Mouse (Mus musculus): ENCODE results near the gene Cmtm8. TPM values are rescaled to one million over a fixed set of nuclear protein-coding genes. Genes with fewer than 3 reads are reported as not detected.

Gene Cmtm8
- total RNA-seq (2017): 7.2 and 9.0 TPM in 2 replicates

DNA sequence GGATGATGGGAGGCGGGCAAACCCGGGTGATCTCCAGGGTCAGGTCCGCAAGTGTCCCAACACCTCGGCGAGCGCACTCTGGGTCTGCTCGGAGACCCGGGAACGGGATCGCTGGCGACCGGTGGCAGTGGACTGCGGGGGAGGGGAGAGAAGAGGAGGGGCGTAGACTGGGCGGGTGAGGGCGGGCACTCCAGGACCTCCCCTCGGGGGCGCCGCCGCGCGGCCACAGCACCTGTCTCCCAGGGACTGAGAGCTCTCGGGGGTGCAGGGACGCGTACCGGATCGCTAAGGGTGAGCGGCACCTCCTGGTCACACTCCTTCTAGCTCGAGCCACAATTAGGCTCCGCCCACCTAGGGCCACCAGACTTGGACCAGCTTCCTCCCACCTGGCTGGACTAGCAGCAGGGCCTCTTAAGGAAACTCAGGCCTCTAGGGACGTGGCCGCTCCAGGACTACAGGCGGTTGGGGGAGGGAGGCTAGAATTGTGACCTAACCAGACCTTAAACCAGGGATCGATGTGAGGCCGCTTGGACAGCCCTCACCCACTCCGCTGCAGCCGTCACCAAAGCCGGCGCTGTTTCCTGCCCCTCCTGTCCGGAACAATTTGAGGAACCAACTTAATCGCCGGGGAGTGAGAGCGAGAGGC is at the start of gene Cmtm8:
TSS of gene Cmtm8 (minus strand) at position 140 of the 646 bp plus-strand sequence.
- ATAC-seq (replicated peaks in 1 of 2; ENCODE audit: insufficient read depth in 1 of 2, low FRiP score in 2 of 2, low TSS enrichment in 1 of 2, low read depth in 1 of 2, poor library complexity in 2 of 2, severe bottlenecking in 2 of 2): peak; percentile 87 to 91

GRCm38 (mm10) chr9:114892974-114893373 is 49.0 kb upstream of the Cmtm8 start:
- ATAC-seq (replicated peaks in 1 of 2; ENCODE audit: insufficient read depth in 1 of 2, low FRiP score in 2 of 2, low TSS enrichment in 1 of 2, low read depth in 1 of 2, poor library complexity in 2 of 2, severe bottlenecking in 2 of 2): no peak

DNA sequence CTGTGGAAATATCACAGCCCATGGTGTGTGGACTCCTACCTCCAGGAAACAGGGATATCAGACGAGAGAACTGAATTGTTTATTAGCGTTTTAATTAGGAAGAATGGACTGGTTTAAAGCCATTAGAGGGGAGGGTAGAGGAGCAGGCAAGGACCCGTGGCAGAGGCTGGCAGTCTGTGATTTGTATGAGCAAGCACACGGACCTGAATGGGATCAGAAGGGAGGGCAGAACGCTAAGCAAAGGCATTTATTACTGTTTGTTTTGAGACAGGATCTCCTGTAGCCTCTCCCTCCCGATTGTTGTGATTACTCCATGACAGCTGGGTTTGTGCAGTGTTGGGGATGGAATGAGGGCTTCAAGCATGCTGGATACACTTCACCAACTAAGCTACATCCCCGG is 46.4 kb upstream of the Cmtm8 start:
- no peak for ATAC-seq (replicated peaks in 1 of 2; ENCODE audit: insufficient read depth in 1 of 2, low FRiP score in 2 of 2, low TSS enrichment in 1 of 2, low read depth in 1 of 2, poor library complexity in 2 of 2, severe bottlenecking in 2 of 2)

DNA sequence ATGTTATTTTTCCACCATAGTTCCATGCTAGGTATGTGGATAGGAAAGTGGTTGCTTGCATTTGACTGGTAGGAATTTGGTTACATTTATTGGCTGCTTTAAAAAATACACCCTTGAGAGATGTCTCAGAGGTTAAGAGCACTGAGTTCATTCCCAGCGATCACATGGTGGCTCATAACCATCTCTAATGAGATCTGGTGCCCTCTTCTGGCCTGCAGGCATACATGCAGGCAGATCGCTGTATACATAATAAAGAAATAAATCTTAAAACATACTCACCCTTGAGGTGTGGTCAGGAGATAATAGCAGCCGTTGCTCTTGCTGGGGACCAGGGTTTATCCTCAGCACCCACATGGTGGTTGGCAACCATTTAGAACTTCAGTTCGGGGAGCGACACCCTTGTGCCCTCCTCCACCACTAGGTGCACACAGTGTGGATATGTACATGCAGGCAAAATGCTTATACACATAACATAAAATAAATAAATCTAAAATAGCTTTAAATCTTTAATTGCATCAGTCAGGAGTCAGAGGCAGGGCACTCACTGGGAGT is 45.0 kb upstream of the Cmtm8 start:
- ATAC-seq (replicated peaks in 1 of 2; ENCODE audit: insufficient read depth in 1 of 2, low FRiP score in 2 of 2, low TSS enrichment in 1 of 2, low read depth in 1 of 2, poor library complexity in 2 of 2, severe bottlenecking in 2 of 2): no peak

- no peak; a peak in 2 of 4 replicates for ATAC-seq (replicated peaks in 1 of 2; ENCODE audit: insufficient read depth in 1 of 2, low FRiP score in 2 of 2, low TSS enrichment in 1 of 2, low read depth in 1 of 2, poor library complexity in 2 of 2, severe bottlenecking in 2 of 2)
These were observed 43.7 kb upstream of the Cmtm8 start for GRCm38 (mm10) chr9:114887699-114888098.

- ATAC-seq (replicated peaks in 1 of 2; ENCODE audit: insufficient read depth in 1 of 2, low FRiP score in 2 of 2, low TSS enrichment in 1 of 2, low read depth in 1 of 2, poor library complexity in 2 of 2, severe bottlenecking in 2 of 2): no peak
These were observed 42.2 kb upstream of the Cmtm8 start for GRCm38 (mm10) chr9:114885991-114886662.

GRCm38 (mm10) chr9:114885564-114885963 is 41.6 kb upstream of the Cmtm8 start:
- no peak for ATAC-seq (replicated peaks in 1 of 2; ENCODE audit: insufficient read depth in 1 of 2, low FRiP score in 2 of 2, low TSS enrichment in 1 of 2, low read depth in 1 of 2, poor library complexity in 2 of 2, severe bottlenecking in 2 of 2)

- ATAC-seq (replicated peaks in 1 of 2; ENCODE audit: insufficient read depth in 1 of 2, low FRiP score in 2 of 2, low TSS enrichment in 1 of 2, low read depth in 1 of 2, poor library complexity in 2 of 2, severe bottlenecking in 2 of 2): no peak
These were observed 38.0 kb upstream of the Cmtm8 start for GRCm38 (mm10) chr9:114881977-114882376.

- no peak for ATAC-seq (replicated peaks in 1 of 2; ENCODE audit: insufficient read depth in 1 of 2, low FRiP score in 2 of 2, low TSS enrichment in 1 of 2, low read depth in 1 of 2, poor library complexity in 2 of 2, severe bottlenecking in 2 of 2)
These were observed 11.4 kb upstream of the Cmtm8 start for GRCm38 (mm10) chr9:114855327-114855726.

DNA sequence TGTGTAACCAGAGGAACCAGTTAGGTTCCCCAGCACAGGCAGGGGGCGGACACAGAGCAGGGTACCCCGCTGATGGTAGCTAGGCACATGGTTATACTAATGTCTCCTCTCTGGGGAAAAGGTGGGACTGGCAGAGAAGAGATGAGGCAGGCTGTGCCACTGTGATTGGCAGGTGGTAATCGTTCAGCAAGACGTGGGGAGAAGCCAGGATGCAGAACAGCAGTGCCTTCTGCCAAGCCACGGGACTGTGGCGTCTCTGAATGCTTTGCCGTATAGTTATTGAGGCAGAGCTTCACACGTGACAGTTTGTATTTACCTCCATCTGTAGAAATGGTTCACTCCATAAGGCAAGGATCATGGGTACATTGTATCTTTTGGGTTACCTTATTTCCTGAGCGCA is 10.7 kb upstream of the Cmtm8 start:
- no peak for ATAC-seq (replicated peaks in 1 of 2; ENCODE audit: insufficient read depth in 1 of 2, low FRiP score in 2 of 2, low TSS enrichment in 1 of 2, low read depth in 1 of 2, poor library complexity in 2 of 2, severe bottlenecking in 2 of 2)

- ATAC-seq (replicated peaks in 1 of 2; ENCODE audit: insufficient read depth in 1 of 2, low FRiP score in 2 of 2, low TSS enrichment in 1 of 2, low read depth in 1 of 2, poor library complexity in 2 of 2, severe bottlenecking in 2 of 2): no peak
These were observed 9.4 kb upstream of the Cmtm8 start for GRCm38 (mm10) chr9:114853336-114853735.

GRCm38 (mm10) chr9:114851419-114852190 is 7.6 kb upstream of the Cmtm8 start:
- ATAC-seq (replicated peaks in 1 of 2; ENCODE audit: insufficient read depth in 1 of 2, low FRiP score in 2 of 2, low TSS enrichment in 1 of 2, low read depth in 1 of 2, poor library complexity in 2 of 2, severe bottlenecking in 2 of 2): peak; percentile 39 to 46; a peak in 1 of 4 replicates

DNA sequence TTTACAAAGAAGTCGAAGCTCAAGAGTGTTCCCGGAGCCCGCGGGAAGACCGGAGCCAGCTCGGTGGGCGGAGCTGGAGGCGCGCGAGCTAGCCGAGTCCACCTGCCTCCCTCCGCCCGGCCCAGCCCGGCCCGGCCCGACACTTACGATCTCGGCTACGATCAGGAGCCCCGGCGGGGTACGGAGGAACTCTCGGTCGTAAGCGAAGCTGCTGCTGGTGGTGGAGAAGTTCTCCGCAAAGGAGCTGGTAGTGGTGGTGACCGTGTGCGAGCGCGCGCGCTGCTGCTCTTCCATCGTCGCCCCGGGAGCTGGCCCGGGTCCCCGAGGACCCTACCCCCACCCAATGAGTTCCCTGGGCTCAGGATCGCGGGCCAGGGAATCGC is 331 bp downstream of the Cmtm8 start:
- peak; percentile 46 to 61 for ATAC-seq (replicated peaks in 1 of 2; ENCODE audit: insufficient read depth in 1 of 2, low FRiP score in 2 of 2, low TSS enrichment in 1 of 2, low read depth in 1 of 2, poor library complexity in 2 of 2, severe bottlenecking in 2 of 2)

DNA sequence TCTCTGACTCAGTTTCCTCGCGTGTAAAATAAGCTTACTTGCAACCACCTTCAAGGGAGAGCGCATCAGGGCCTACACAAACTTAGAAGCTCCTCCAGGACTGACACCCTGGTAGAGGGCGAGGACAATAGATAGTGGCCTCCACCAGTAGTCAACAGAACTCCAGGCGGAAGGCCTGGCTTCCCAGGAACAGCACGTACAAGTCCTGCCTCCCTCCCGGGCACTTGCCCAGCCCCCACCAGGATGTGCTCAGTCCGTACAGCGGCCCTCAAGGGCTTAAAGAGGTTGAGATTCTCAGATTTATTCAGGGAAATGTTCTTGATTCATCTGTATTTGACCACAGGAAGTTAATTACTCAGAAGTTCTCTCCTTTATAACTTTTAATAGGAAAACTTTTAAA is 1.1 kb downstream of the Cmtm8 start:
- ATAC-seq (replicated peaks in 1 of 2; ENCODE audit: insufficient read depth in 1 of 2, low FRiP score in 2 of 2, low TSS enrichment in 1 of 2, low read depth in 1 of 2, poor library complexity in 2 of 2, severe bottlenecking in 2 of 2): no peak

DNA sequence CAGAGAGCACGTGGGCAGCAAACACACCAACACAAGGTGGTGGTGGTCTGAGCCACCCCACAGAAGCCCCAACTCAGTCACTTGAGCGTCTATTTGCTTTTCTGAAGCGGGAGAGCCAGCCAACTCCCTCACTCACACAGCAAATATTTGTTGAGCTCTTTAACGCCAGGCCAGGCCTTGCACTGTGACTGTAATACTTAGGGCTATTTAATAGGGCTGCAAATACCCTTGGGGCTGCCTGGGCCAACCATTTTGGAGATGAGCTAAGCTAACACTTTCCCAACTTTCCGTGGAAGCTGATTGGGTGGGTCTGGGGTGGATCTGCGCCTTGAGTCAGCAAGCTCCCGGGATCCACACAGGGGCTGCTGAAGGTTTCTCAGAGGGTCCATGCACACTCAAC is 1.7 kb downstream of the Cmtm8 start:
- ATAC-seq (replicated peaks in 1 of 2; ENCODE audit: insufficient read depth in 1 of 2, low FRiP score in 2 of 2, low TSS enrichment in 1 of 2, low read depth in 1 of 2, poor library complexity in 2 of 2, severe bottlenecking in 2 of 2): no peak

DNA sequence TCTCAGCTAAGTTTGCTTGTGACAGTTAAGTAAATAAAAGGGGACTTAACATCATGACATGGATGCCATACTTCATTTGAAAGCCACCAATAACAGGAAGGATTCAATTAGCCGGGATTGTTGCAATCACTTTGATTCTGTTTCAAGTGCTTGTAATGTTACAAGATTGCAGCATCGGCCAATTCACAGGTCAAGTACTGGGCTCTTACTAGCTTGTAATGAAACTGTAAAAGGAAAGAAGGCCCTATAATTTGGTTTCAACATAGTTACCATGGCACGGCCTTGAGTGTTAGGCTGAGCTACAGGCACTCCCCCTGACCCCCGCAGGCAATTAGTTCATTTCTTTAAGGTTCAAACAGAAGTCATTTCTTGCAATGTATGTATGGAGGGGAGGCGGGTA is 5.1 kb downstream of the Cmtm8 start:
- no peak for ATAC-seq (replicated peaks in 1 of 2; ENCODE audit: insufficient read depth in 1 of 2, low FRiP score in 2 of 2, low TSS enrichment in 1 of 2, low read depth in 1 of 2, poor library complexity in 2 of 2, severe bottlenecking in 2 of 2)

GRCm38 (mm10) chr9:114831527-114831926 is 12.4 kb downstream of the Cmtm8 start:
- no peak for ATAC-seq (replicated peaks in 1 of 2; ENCODE audit: insufficient read depth in 1 of 2, low FRiP score in 2 of 2, low TSS enrichment in 1 of 2, low read depth in 1 of 2, poor library complexity in 2 of 2, severe bottlenecking in 2 of 2)

- ATAC-seq (replicated peaks in 1 of 2; ENCODE audit: insufficient read depth in 1 of 2, low FRiP score in 2 of 2, low TSS enrichment in 1 of 2, low read depth in 1 of 2, poor library complexity in 2 of 2, severe bottlenecking in 2 of 2): no peak
These were observed 13.6 kb downstream of the Cmtm8 start for GRCm38 (mm10) chr9:114830351-114830750.

All from hematopoietic stem cell, adult 5-6 weeks (primary cell).